Mouse (Mus musculus) stomach, embryonic 14.5 days (tissue): ENCODE results near the gene Usp3. TPM values are rescaled to one million over a fixed set of nuclear protein-coding genes. Genes with fewer than 3 reads are reported as not detected.

Experiments used
- ATAC-seq: fragments of 200-750 bp; cut with Nextera tagmentation; 2 replicates; pipeline ENCODE4 v1.8.0; 2017; ENCODE audit warnings: low read depth, moderate TSS enrichment; ENCODE audit not compliant: insufficient number of reproducible peaks, insufficient read depth, low FRiP score
- H3K27ac ChIP-seq: fragments of 300-500 bp; sonication (generic); 2 replicates; pipeline ENCODE4 v1.5.1; 2014; ENCODE audit warnings: mild to moderate bottlenecking, low read length, moderate library complexity, mixed read lengths
- H3K27me3 ChIP-seq: fragments of 300-500 bp; sonication (generic); 2 replicates; pipeline ENCODE4 v1.6.1; 2014; ENCODE audit warnings: low read length, control low read depth, mixed read lengths; ENCODE audit not compliant: control insufficient read depth, insufficient read depth
- H3K36me3 ChIP-seq: fragments of 300-500 bp; sonication (generic); 2 replicates; pipeline ENCODE4 v1.6.1; 2014; ENCODE audit warnings: mild to moderate bottlenecking, control low read depth, low read length, moderate library complexity, mixed read lengths; ENCODE audit not compliant: control insufficient read depth, insufficient read depth
- H3K4me1 ChIP-seq: fragments of 300-500 bp; sonication (generic); 2 replicates; pipeline ENCODE4 v1.6.1; 2014; ENCODE audit warnings: low read length, control low read depth, mixed read lengths; ENCODE audit not compliant: control insufficient read depth, insufficient read depth
- H3K4me2 ChIP-seq: fragments of 300-500 bp; sonication (generic); replicated peaks from 2 replicates; pipeline ENCODE4 v1.6.1; 2014; ENCODE audit warnings: low read depth, low read length, control low read depth
- H3K4me3 ChIP-seq: fragments of 300-500 bp; sonication (generic); 2 replicates; pipeline ENCODE4 v1.5.1; 2014; ENCODE audit warnings: low read depth, low read length, control low read depth
- H3K9ac ChIP-seq: fragments of 300-500 bp; sonication (generic); replicated peaks from 2 replicates; pipeline ENCODE4 v1.6.1; 2014; ENCODE audit warnings: low read depth, mild to moderate bottlenecking, control low read depth, low read length, moderate library complexity, mixed read lengths
- H3K9me3 ChIP-seq: fragments of 300-500 bp; sonication (generic); 2 replicates; pipeline ENCODE4 v1.6.1; 2016; ENCODE audit warnings: low read depth, low read length, control low read depth; ENCODE audit not compliant: control insufficient read depth
- WGBS: fragments of 180-500 bp; shearing (Covaris S2); extraction: QIAGEN DNeasy Blood & Tissue Kit; methylation state at CpG from one replicate; pipeline ENCODE4 v1.1.7; 2014; 5-methylcytosine and 5-hydroxymethylcytosine counted together
- polyA plus RNA-seq: library from polyadenylated mRNA; unstranded; fragments of >200 nt; fragmentation: Nextera tagmentation; extraction: Ambion mirVana; gene quantifications from 2 replicates; pipeline ENCODE4 v1.2.1, GENCODE M21; 2014

The Usp3 gene
- polyA plus RNA-seq, 1 experiment from 2014 or later: 74.3 TPM

DNA sequence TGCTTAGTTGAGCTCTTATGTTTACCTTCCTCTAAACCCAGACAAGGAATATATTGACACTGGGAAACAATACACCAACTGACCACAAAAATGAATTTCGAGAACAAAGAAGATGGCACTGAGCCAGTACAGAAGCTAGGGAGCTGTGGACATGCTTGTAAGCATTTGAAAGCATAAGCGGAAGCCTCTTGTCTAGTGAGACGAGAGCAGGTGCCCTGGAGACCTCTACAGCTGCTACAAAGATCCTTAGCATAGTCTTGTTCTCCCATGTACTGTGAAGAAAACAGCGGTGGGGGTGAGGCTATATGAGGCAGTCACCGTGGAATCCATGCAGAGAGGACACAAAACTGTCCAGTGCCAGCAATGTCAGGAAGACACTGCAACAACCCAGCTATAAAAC lies 74.0 kb downstream of the Usp3 start:
- H3K4me1 ChIP-seq: peaks cover 10% of the 10 kb centered on the region; the same call in 1 of the 2 replicates
- H3K27me3 ChIP-seq: no peaks in the 10 kb centered on the region
- no peak for ATAC-seq
- H3K36me3 ChIP-seq: peaks cover 48% of the 10 kb centered on the region
- H3K9me3 ChIP-seq: no peaks in the 10 kb centered on the region
- H3K9ac ChIP-seq: no peak overlapping the region
- H3K4me3 ChIP-seq: no peak overlapping the region
- H3K27ac ChIP-seq: no peak overlapping the region
- H3K4me2 ChIP-seq: no peak overlapping the region
- WGBS: 71% methylated on average over 5 of the region's 5 CpGs

- H3K4me1 ChIP-seq: peaks cover 13% of the 10 kb centered on the region; the same call in 1 of the 2 replicates
- H3K27me3 ChIP-seq: no peaks in the 10 kb centered on the region
- WGBS: 76% methylated on average over 5 of the region's 5 CpGs
- no peak overlapping the region for H3K27ac ChIP-seq
- peaks cover 48% of the 10 kb centered on the region for H3K36me3 ChIP-seq
- no peaks in the 10 kb centered on the region for H3K9me3 ChIP-seq
- no peak for ATAC-seq
- no peak overlapping the region for H3K4me2 ChIP-seq
- H3K4me3 ChIP-seq: no peak overlapping the region
- no peak overlapping the region for H3K9ac ChIP-seq
Observed at GRCm38 (mm10) chr9:66518251-66518650, 74.7 kb downstream of the Usp3 start.

DNA sequence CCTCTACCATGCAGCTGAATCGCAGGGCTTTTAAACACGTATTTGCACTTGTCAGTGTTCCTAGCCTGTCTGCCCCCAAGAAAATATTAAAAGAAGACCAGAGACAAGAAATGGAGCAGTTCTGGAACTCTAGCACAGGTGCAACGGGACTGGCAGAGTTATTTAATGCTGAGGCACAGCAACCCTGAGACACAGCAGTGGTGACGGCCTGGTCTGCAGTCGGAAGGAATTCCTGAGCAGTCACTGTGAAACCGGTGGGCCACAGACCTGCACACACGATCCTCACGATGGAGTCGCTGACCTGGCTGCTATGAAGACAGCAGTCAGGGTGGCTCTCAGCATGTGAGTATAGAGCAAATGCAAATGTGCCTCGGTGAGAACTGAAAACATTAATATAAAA lies 75.2 kb downstream of the Usp3 start:
- Histone ChIP-seq H3K27me3 (no peaks in the 10 kb centered on the region), H3K36me3 (peaks cover 47% of the 10 kb centered on the region), H3K4me3 (no peak overlapping the region), H3K4me1 (peaks cover 16% of the 10 kb centered on the region; the same call in 1 of the 2 replicates), H3K27ac (no peak overlapping the region), H3K4me2 (no peak overlapping the region), H3K9me3 (no peaks in the 10 kb centered on the region), H3K9ac (no peak overlapping the region)
- WGBS: 93% methylated on average over 10 of the region's 10 CpGs
- no peak for ATAC-seq

- Histone ChIP-seq H3K4me1 (peaks cover 18% of the 10 kb centered on the region; the same call in 1 of the 2 replicates), H3K4me2 (no peak overlapping the region), H3K27ac (no peak overlapping the region), H3K36me3 (peaks cover 43% of the 10 kb centered on the region), H3K9ac (no peak overlapping the region), H3K9me3 (no peaks in the 10 kb centered on the region), H3K4me3 (no peak overlapping the region), H3K27me3 (no peaks in the 10 kb centered on the region)
- WGBS: 86% methylated on average over 6 of the region's 6 CpGs
- ATAC-seq: no peak
Observed at GRCm38 (mm10) chr9:66516296-66516940, 76.5 kb downstream of the Usp3 start.

- H3K4me1 ChIP-seq: peaks cover 21% of the 10 kb centered on the region
- peaks cover 43% of the 10 kb centered on the region for H3K36me3 ChIP-seq
- H3K4me2 ChIP-seq: no peak overlapping the region
- H3K27me3 ChIP-seq: no peaks in the 10 kb centered on the region
- H3K9ac ChIP-seq: no peak overlapping the region
- no peak for ATAC-seq
- H3K27ac ChIP-seq: peak overlapping the region; percentile 96; the same call in 1 of the 2 replicates
- 91% methylated on average over 10 of the region's 10 CpGs for WGBS
- H3K4me3 ChIP-seq: no peak overlapping the region
- no peaks in the 10 kb centered on the region for H3K9me3 ChIP-seq
Observed at GRCm38 (mm10) chr9:66515680-66516210, 77.2 kb downstream of the Usp3 start.

DNA sequence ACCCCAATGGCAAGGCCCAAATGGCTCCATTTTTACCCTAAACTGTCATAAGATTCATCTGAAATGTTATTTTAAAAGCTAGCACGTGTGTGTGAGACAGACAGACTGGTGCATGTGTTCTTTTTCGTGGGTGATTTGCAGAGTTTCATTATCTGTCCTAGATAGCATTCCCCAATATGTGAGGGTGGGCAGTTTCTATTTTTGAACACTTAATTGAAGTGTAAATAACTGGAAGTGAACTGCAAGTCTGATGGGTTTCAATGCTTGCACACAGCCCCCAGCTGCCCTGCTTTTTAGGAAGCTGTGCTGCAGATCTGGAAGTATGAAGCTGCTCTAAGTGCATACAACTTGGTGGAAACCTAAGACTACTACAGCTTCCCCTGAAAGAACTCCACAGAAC lies 77.8 kb downstream of the Usp3 start:
- 60% methylated on average over 2 of the region's 2 CpGs for WGBS
- H3K4me2 ChIP-seq: no peak overlapping the region
- no peaks in the 10 kb centered on the region for H3K9me3 ChIP-seq
- no peaks in the 10 kb centered on the region for H3K27me3 ChIP-seq
- H3K27ac ChIP-seq: peak overlapping the region; percentile 96
- H3K9ac ChIP-seq: no peak overlapping the region
- peaks cover 38% of the 10 kb centered on the region for H3K36me3 ChIP-seq
- peaks cover 25% of the 10 kb centered on the region for H3K4me1 ChIP-seq
- H3K4me3 ChIP-seq: no peak overlapping the region
- no peak for ATAC-seq

- H3K4me1 ChIP-seq: peaks cover 25% of the 10 kb centered on the region
- peak within 1 kb of the TSS; percentile 50; the same call in 1 of the 2 replicates for H3K4me3 ChIP-seq
- H3K9ac ChIP-seq: no peak within 1 kb of the TSS; the same call in 1 of the 2 replicates
- peak within 1 kb of the TSS; percentile 96 for H3K27ac ChIP-seq
- H3K27me3 ChIP-seq: no peaks in the 10 kb centered on the region
- no peaks in the 10 kb centered on the region for H3K9me3 ChIP-seq
- H3K4me2 ChIP-seq: peak within 1 kb of the TSS; percentile 90
- no peak for ATAC-seq
- peaks cover 31% of the 10 kb centered on the region; the same call in 1 of the 2 replicates for H3K36me3 ChIP-seq
- WGBS: 47% methylated on average over 17 of the region's 17 CpGs
Observed at GRCm38 (mm10) chr9:66514256-66514770, 78.6 kb downstream of the Usp3 start, which contains the start of gene Fbxl22. Gene Fbxl22, minus strand, starts transcription at chr9:66514593.

GRCm38 (mm10) chr9:66513661-66514255 lies 79.2 kb downstream of the Usp3 start:
- peaks cover 29% of the 10 kb centered on the region; the same call in 1 of the 2 replicates for H3K36me3 ChIP-seq

More at GRCm38 (mm10) chr9:66513661-66514255, 79.2 kb downstream of the Usp3 start:
- WGBS: 66% methylated on average over 4 of the region's 4 CpGs
- no peak for ATAC-seq
- H3K27me3 ChIP-seq: no peaks in the 10 kb centered on the region
- peak overlapping the region; percentile 90 for H3K4me2 ChIP-seq
- no peaks in the 10 kb centered on the region for H3K9me3 ChIP-seq
- peak overlapping the region; percentile 96 for H3K27ac ChIP-seq
- H3K4me1 ChIP-seq: peaks cover 25% of the 10 kb centered on the region
- H3K9ac ChIP-seq: no peak overlapping the region; the same call in 1 of the 2 replicates
- peak overlapping the region; percentile 50; the same call in 1 of the 2 replicates for H3K4me3 ChIP-seq
